Mouse (Mus musculus) right cerebral cortex, postnatal 25 days (tissue): ENCODE results near the gene Hcfc1r1.

Source experiments
- DNase-seq: peaks from one replicate; pipeline ENCODE4 v3.0.0; 2022

Gene Hcfc1r1

DNA sequence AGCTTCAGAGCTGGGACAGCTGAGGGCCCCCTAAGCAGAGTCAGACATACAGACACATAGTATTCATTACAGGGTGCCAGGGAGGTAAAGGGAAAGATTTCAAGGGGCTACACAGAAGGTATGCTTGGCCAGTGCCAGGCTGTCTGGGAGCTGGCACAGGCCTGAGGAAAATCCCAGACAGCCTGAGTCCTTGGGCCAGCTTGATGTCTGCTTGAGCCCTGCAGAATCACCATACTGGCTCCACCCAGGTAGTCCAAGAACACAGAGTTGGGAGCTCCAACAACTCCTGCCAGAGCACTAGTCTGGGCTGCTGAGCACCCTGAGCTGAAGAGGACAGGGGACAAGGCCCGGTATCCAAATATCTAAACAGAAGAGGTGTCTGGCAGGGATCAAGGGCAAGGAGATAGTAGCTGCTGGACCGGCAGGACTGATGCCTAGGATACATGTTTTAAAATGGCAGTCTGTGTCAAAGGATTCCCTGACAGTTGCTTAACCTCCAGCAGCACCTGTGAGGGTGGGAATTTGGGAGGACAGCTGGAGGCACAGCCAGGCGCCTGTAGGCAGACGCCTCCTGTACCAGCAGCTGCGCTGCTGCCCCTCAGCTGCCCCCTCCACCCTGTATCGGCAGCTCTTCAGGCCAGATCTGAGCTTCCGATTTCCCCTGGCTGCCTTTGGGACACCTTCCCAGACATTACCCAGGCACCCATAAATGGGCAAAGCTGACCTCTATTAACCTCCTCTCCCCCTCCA lies 49.2 kb downstream of the Hcfc1r1 start, which contains the start of gene 1520401A03Rik:
1520401A03Rik (minus strand) TSS at position 408 of the 750 bp plus-strand sequence.
- no peak for DNase-seq
